18 mouse cellular contexts compared by ENCODE assay signal in genomic region chr2:35856901-35857300, GRCm38 (mm10).
"Had no signal": no experiment of that assay in that cellular context is flagged by ENCODE, and none has a peak within 500 bp of the region (broad histone marks: within the 10 kb centered on the region; RNA-seq: fewer than 3 reads in every experiment).

No protein-coding gene starts in this region.

- H3K27ac ChIP-seq: midbrain, embryonic 10.5 days; midbrain, embryonic 12.5 days; neural tube, embryonic 13.5 days; neural tube, embryonic 15.5 days; stomach, embryonic 15.5 days; stomach, postnatal 0 days had no signal

- ATAC-seq: midbrain, embryonic 16.5 days had no signal

- DNase-seq: lung, adult 18-20 months; lung, embryonic 14.5 days; lung, postnatal 10 days; lung, postnatal 4 days; midbrain, embryonic 14.5 days; retina, postnatal 1 day; right cerebral cortex, postnatal 14 days; thymus, adult 2 months; thymus, postnatal 25 days; thymus, postnatal 4 days had no signal

- H3K4me3 ChIP-seq: midbrain, embryonic 10.5 days; midbrain, embryonic 12.5 days; myocyte; neural tube, embryonic 13.5 days; neural tube, embryonic 15.5 days; stomach, embryonic 15.5 days had no signal

- H3K4me2 ChIP-seq: lung, embryonic 14.5 days; midbrain, embryonic 12.5 days; neural tube, embryonic 13.5 days; neural tube, embryonic 15.5 days; stomach, embryonic 15.5 days had no signal

- H3K9me3 ChIP-seq: midbrain, embryonic 10.5 days; midbrain, embryonic 12.5 days; neural tube, embryonic 13.5 days; neural tube, embryonic 15.5 days; stomach, embryonic 15.5 days had no signal

- H3K9ac ChIP-seq: lung, embryonic 14.5 days; midbrain, embryonic 12.5 days; neural tube, embryonic 13.5 days; neural tube, embryonic 15.5 days; stomach, embryonic 15.5 days had no signal

- H3K27me3 ChIP-seq: neural tube, embryonic 13.5 days; neural tube, embryonic 15.5 days; stomach, embryonic 15.5 days had no signal

- H3K36me3 ChIP-seq: midbrain, embryonic 10.5 days; midbrain, embryonic 12.5 days; neural tube, embryonic 13.5 days; neural tube, embryonic 15.5 days; stomach, embryonic 15.5 days had no signal
